Mouse (Mus musculus) pancreas, adult 10 weeks (tissue): Measurements from ENCODE around the gene Apobec3. TPM values are rescaled to one million over a fixed set of nuclear protein-coding genes. Genes with fewer than 3 reads are reported as not detected.

Experiments
- polyA plus RNA-seq: library from polyadenylated mRNA; stranded (reverse); fragments of 350-450 nt; fragmentation: Illumina TruSeq; extraction: RNeasy Lipid Tissue Mini Kit (QIAGEN cat#74804); gene quantifications from one replicate; pipeline ENCODE4 v1.2.3, GENCODE M21; 2015; ENCODE audit warnings: low read depth, low replicate concordance; ENCODE audit not compliant: insufficient read depth

The Apobec3 gene
- polyA plus RNA-seq: 8.8 TPM

DNA sequence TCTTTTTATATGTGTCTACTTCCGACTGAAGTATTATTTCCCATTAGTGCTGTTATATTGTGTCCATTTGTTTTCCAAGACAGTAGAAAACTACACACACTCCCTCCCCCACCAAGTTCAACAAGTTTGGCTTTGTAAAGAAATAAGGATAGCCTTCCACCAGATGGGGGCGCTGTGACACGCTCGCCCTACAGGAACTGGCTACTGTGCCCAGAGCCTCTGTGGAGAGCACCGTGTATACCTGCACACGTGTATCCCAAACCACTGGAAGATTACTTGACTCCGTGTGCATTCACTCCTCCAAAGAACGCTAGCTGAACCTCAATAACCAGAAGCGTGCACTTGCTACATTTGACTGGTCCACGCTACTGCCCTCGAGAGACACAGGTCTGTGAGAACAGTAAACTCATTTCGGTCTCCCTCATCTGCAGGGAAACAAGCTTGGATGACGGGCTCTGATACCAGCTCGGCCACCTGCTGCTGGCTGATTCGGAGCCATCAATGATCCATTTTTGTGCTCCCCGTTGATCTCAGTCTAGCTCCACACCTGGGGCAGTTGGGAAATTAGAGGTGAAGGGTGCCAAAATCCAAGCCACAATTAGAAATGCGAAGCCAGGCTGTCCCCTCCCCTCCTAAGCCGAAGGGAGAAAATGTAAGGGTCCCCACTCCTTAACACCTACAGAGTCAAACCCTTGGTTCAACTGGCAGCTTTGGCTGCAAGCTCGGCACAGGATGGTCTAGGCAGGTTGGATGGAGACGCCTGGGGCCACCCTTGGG lies at the start of gene Apobec3:
TSS of gene Apobec3 (plus strand) at position 224 of the 777 bp plus-strand sequence.

Other genes starting within 250 kb of the Apobec3 start
- 1.5 TPM for gene Fam227a, start 232.7 kb upstream of the Apobec3 start, polyA plus RNA-seq
- 3.5 TPM for gene Cby1, start 232.5 kb upstream of the Apobec3 start, polyA plus RNA-seq
- gene Tomm22, start 220.8 kb upstream of the Apobec3 start, polyA plus RNA-seq: 16.1 TPM
- gene Josd1, start 203.7 kb upstream of the Apobec3 start, polyA plus RNA-seq: 8.6 TPM
- gene Gtpbp1, start 200.8 kb upstream of the Apobec3 start, polyA plus RNA-seq: 11.6 TPM
- gene Sun2, start 149.1 kb upstream of the Apobec3 start, polyA plus RNA-seq: 7.8 TPM
- gene Dnal4, start 113.8 kb upstream of the Apobec3 start, polyA plus RNA-seq: 5.7 TPM
- gene Nptxr, start 86.9 kb upstream of the Apobec3 start, polyA plus RNA-seq: 2.9 TPM
- gene Npcd, start 57.4 kb upstream of the Apobec3 start, polyA plus RNA-seq: not detected
- 11.9 TPM for gene Cbx6, start 57.0 kb upstream of the Apobec3 start, polyA plus RNA-seq
- gene Cbx7, start 79.5 kb downstream of the Apobec3 start, polyA plus RNA-seq: 12.8 TPM
- gene Pdgfb, start 123.3 kb downstream of the Apobec3 start, polyA plus RNA-seq: 17.0 TPM
- 4.1 TPM for gene Syngr1, start 199.7 kb downstream of the Apobec3 start, polyA plus RNA-seq
- 312 TPM for gene Rpl3, start 200.2 kb downstream of the Apobec3 start, polyA plus RNA-seq
- 5.2 TPM for gene Tab1, start 241.5 kb downstream of the Apobec3 start, polyA plus RNA-seq